Mouse (Mus musculus) right cerebral cortex, postnatal 14 days (tissue): Measurements from ENCODE around the gene Grip1.

Experiments
- DNase-seq: peaks from one replicate; pipeline ENCODE4 v3.0.0; 2022

Gene Grip1

GRCm38 (mm10) chr10:119580024-119580423 lies 126.4 kb downstream of the Grip1 start:
- no peak for DNase-seq

GRCm38 (mm10) chr10:119584666-119585065 lies 131.0 kb downstream of the Grip1 start:
- no peak for DNase-seq

GRCm38 (mm10) chr10:119586976-119587375 lies 133.3 kb downstream of the Grip1 start:
- DNase-seq, result no peak

GRCm38 (mm10) chr10:119596822-119597221 lies 143.2 kb downstream of the Grip1 start:
- no peak for DNase-seq

- DNase-seq, result no peak
These were observed 153.9 kb downstream of the Grip1 start for GRCm38 (mm10) chr10:119607501-119607900.

GRCm38 (mm10) chr10:119608998-119609397 lies 155.4 kb downstream of the Grip1 start:
- DNase-seq, result no peak

- DNase-seq, result no peak
These were observed 156.8 kb downstream of the Grip1 start for GRCm38 (mm10) chr10:119610279-119610895.

- no peak for DNase-seq
These were observed 158.4 kb downstream of the Grip1 start for GRCm38 (mm10) chr10:119612034-119612433.

GRCm38 (mm10) chr10:119614726-119615125 lies 161.1 kb downstream of the Grip1 start:
- no peak for DNase-seq

GRCm38 (mm10) chr10:119615240-119615885 lies 161.7 kb downstream of the Grip1 start:
- DNase-seq, result peak; percentile 51

- DNase-seq, result no peak
These were observed 162.4 kb downstream of the Grip1 start for GRCm38 (mm10) chr10:119616078-119616477.

GRCm38 (mm10) chr10:119628656-119629055 lies 175.0 kb downstream of the Grip1 start:
- DNase-seq, result no peak

GRCm38 (mm10) chr10:119630401-119630800 lies 176.8 kb downstream of the Grip1 start:
- no peak for DNase-seq

- no peak for DNase-seq
These were observed 178.3 kb downstream of the Grip1 start for GRCm38 (mm10) chr10:119631966-119632365.

- DNase-seq, result no peak
These were observed 180.9 kb downstream of the Grip1 start for GRCm38 (mm10) chr10:119634544-119634943.

GRCm38 (mm10) chr10:119640534-119640933 lies 186.9 kb downstream of the Grip1 start:
- peak; percentile 11 for DNase-seq

GRCm38 (mm10) chr10:119641011-119641410 lies 187.4 kb downstream of the Grip1 start:
- DNase-seq, result no peak

- DNase-seq, result no peak
These were observed 190.7 kb downstream of the Grip1 start for GRCm38 (mm10) chr10:119644289-119644688.

GRCm38 (mm10) chr10:119646500-119647439 lies 193.1 kb downstream of the Grip1 start:
- peak; percentile 86 for DNase-seq

GRCm38 (mm10) chr10:119660677-119661353 lies 207.2 kb downstream of the Grip1 start:
- no peak for DNase-seq

GRCm38 (mm10) chr10:119663586-119663985 lies 210.0 kb downstream of the Grip1 start:
- DNase-seq, result no peak

GRCm38 (mm10) chr10:119666386-119666785 lies 212.8 kb downstream of the Grip1 start:
- DNase-seq, result no peak

GRCm38 (mm10) chr10:119670456-119670855 lies 216.8 kb downstream of the Grip1 start:
- DNase-seq, result no peak
